Mouse (Mus musculus) frontal cortex, adult 2 months (tissue): ENCODE results near the gene Calml3. TPM values are rescaled to one million over a fixed set of nuclear protein-coding genes. Genes with fewer than 3 reads are reported as not detected.

Experiments
- DNase-seq, 2 experiments: peaks; one replicate each; pipeline ENCODE4 v3.0.0; 2022; ENCODE audit warnings: low spot score in 1 of 2; ENCODE audit errors: extremely low spot score in 1 of 2
- polyA plus RNA-seq: library from polyadenylated mRNA; depleted of rRNA; stranded (reverse); fragments of >200 nt; gene quantifications from 2 replicates; pipeline ENCODE4 v1.2.3, GENCODE M21; 2012

Calml3 gene
- polyA plus RNA-seq, 1 experiment, result not detected

DNA sequence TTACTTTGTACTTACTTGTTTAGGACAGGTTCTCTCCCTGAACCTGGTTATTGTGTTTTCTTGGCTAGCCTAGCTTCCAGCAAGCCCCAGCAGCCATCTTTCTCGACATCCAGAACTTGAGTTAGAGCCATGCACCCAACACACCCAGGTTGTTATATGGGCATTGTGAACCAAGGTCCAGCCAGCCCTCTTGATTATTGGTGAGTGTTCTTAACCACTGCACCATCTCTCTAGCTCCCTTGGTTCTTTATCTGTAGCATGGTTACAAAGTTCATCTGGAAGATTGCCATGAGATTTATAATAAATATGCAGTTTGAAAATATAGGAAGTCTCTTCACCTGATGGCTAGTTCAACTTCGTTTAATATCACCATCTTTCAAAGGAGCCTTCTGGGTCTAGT lies 20.5 kb downstream of the Calml3 start:
- no peak for DNase-seq

DNA sequence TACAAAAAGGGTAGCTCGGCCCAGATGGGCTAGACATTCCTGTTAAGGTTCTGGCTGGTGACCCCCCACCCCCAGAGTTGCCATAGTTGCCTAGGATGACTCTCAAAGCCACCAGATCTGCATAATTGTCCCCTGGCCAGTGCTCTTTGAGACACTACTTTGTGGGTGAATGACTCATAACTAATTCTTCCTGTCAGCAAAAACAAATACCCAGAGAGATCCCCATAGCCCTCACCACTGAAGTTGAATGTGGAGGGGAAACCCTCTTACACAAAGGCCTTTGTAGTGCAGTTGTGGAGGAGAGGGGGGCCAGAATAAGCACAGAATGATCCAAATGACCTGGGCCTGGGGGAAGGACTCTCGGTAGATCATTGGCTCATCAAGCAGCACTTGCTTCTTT lies 21.6 kb downstream of the Calml3 start:
- no peak for DNase-seq

- DNase-seq, result no peak
Measured at GRCm38 (mm10) chr13:3779575-3780226, 24.4 kb downstream of the Calml3 start.

DNA sequence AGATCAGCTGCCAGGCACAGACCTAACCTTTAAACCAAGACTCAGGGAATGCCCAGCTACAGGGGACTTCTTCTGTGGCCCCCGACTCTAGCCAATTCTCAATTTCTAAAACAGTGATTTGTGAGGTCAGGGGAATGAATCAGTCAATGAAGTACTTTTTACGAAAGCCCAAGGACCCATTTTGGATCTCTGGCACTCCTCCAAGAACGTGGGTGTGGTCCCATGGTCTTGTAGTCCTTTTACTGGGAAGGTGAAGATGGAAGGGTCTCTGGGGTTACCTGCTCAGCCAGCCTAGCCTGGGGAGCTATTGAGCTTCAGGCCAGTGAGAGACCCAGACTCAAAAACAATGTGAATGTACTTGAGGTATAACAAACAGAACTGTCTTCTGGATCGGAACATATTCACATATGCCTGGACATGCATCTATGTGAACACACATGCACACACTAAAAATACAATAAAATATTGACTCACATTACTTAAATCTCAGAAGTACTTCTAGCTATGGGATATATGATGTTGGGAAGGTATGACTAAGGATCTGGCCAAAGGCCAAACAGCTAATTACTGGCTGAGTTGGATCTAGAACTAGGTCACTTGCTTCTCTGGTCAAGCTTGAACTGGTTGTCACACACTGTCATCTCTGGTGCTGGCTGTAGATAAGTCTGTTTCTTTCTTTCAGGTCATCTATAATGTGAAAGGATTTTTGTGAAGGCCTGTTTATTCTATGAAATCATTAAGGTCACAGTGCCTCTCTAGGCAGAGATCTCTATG lies 25.3 kb downstream of the Calml3 start:
- no peak for DNase-seq

DNA sequence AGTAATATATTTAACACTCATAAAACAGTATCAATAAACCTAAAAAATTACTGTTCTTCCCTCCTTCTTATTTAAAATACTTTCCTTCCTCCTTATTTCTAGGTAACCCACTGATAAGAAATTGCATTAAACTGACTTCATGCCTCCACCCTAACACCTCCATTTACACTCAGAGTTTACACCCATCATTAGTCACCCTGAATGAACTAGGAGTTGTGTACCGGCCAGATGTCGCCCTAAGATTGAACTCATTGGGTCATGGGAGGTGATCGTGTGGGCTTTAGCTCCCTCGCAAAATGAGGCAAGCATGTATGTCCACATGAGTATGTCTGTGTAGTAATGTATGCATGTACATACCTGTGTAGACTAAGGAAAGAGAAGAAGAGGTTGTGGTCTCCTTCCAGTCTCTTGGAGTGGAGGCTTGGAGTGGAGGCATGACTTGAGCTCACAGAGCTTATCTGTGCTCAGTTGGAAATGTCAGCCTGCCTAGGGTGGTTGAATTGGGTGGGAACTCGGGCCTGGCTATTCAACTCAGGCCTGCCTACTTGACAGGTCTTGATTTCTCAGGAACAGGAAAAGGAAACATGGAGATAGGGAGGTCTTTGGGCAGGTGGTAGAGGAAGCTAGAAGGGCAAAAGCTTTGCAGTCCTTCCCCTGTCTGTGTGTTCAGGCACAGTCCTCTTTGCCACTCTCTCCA lies 26.8 kb downstream of the Calml3 start:
- DNase-seq, result no peak

DNA sequence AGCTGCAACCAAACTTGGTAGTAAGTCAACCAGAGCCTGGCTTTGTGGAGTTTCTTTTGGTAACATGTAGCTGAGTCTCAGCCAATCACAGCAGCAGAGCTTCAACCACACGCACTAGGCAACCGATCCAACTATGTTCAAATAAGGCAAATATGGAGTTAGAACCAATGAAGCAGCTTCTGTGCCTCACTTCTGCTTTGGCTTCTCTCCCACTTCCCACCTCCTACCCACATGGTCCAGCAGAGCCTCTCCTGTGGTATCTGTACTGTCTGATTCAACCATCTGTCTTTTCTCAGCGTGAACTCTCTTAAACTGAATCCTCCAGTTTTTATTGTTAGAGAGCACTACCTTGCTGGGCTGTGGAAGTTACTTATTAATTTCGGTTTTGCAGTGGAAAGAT lies 27.7 kb downstream of the Calml3 start:
- peak; percentile 84 to 86 for DNase-seq

DNA sequence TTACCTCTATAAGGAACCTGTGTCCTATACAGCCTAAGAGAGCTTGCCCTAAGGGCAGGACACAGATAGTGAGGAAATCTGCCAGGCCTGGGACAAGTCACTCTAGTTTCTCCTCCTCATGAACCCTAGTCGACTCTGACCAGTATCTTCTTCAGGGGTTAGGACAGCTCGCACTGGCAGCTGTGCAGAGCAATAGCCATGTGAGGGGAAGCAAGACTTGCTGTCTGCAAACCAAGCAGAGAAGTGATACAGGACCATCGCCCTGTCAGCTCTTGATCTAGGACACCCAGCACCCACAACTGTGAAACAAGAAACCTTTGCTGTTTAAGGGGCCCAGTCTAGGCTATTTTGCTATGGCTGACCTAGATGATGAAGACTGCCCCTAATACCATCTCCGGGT lies 29.1 kb downstream of the Calml3 start:
- DNase-seq, result no peak

GRCm38 (mm10) chr13:3774280-3774679 lies 29.8 kb downstream of the Calml3 start:
- DNase-seq, result peak in 1 of 2 experiments; percentile 65

- no peak for DNase-seq
Measured at GRCm38 (mm10) chr13:3773149-3773688, 30.9 kb downstream of the Calml3 start.

- no peak for DNase-seq
Measured at GRCm38 (mm10) chr13:3771221-3771620, 32.9 kb downstream of the Calml3 start.

- peak in 1 of 2 experiments; percentile 26 for DNase-seq
Measured at GRCm38 (mm10) chr13:3770170-3771024, 33.7 kb downstream of the Calml3 start.

DNA sequence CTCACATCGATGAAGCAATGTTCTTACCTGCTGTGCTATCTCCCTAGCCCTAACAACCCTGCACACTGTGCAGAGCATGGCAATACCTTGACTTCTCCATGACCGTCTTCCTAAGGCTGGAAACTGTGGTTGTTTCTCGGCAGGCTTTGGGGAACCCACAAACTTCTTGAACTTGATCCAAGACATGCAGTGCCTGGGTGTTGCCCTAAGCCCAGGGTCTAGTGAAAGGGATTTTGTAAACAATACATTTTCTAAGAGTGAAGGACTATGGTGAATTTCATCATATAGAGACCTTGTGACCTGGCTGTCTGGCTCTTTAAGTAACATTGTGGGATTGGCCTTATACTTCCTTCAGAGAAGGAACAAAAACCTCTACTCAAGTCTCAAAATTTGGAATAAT lies 34.6 kb downstream of the Calml3 start:
- no peak for DNase-seq

DNA sequence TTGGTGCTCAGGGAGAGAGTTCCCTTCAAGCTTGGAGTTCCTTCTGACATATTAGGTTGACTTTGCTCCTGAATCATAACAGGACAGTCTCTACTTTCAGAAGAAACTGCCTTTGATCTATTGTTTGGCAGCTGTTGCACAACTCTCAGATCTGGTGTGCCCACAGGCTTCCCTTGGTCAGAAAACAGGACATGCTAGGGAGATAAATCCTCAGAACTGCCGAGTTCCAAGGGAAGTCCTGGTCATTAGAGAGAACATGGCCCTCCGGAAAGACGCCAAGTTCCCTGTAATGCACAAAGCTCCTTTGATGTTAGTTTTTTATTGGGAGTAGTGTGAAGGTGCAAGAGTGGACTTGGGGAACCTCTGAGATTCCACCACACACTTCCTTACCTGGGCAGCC lies 35.5 kb downstream of the Calml3 start:
- DNase-seq, result no peak

- no peak for DNase-seq
Measured at GRCm38 (mm10) chr13:3767086-3767485, 37.0 kb downstream of the Calml3 start.

- DNase-seq, result no peak
Measured at GRCm38 (mm10) chr13:3765781-3766180, 38.3 kb downstream of the Calml3 start.

DNA sequence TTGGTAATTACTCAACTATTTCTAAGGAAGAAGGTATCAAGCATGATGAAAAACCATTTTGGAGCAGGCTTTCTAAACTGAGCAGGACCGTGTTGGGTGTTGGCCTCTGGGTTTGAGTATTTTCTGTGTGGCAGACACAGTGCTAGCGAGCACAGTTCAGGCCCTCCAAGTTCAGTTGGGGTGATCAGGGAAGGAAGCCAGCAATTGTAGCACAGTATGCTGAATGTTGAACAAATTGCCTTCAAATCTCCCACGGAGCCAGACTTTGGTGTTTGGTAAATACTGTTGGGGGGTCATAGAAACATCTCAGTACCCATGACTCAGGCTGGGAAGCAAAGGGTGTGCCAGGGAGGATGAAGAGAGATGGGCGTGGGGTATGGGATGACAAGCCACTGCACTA lies 43.0 kb downstream of the Calml3 start:
- no peak for DNase-seq

GRCm38 (mm10) chr13:3758347-3758746 lies 45.8 kb downstream of the Calml3 start:
- DNase-seq, result no peak

DNA sequence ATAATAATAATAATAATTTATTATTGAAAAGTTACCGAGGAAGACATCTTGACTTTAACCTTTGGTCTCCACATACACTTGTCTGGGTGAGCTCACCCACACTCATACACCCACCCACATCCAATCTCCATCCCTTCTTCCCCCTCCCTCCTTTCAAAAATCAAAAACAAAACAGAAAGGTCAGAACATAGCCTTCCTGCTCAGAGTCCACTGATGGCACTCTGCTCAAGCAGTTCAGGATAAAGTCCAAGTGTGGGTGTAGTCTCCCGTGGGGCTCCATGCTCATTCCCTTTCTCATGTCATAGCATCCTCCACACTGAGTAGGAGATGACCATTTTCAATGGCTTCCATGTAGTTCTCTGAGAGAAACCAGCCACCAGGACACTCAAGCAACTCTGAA lies 50.8 kb downstream of the Calml3 start:
- DNase-seq, result no peak
